Mouse (Mus musculus) liver, embryonic 14.5 days (tissue): ENCODE results near the gene Rgl2. TPM values are rescaled to one million over a fixed set of nuclear protein-coding genes. Genes with fewer than 3 reads are reported as not detected.

ENCODE experiments used
- ATAC-seq: fragments of 200-750 bp; cut with Nextera tagmentation; 2 replicates; pipeline ENCODE4 v1.8.0; 2017; ENCODE audit warnings: moderate number of reproducible peaks, mild to moderate bottlenecking, moderate library complexity; ENCODE audit not compliant: insufficient read depth
- DNase-seq, 3 experiments: peaks; one replicate each; pipeline ENCODE4 v3.0.0-alpha.2; 2012 to 2013; ENCODE audit warnings: low read depth in 3 of 3, low spot score in 3 of 3
- H3K27ac ChIP-seq: fragments of 300-500 bp; sonication (generic); 2 replicates; pipeline ENCODE4 v1.5.1; 2014; ENCODE audit warnings: moderate library complexity, mild to moderate bottlenecking, control low read depth, inconsistent platforms
- H3K27me3 ChIP-seq: fragments of 300-500 bp; sonication (generic); 2 replicates; pipeline ENCODE4 v1.6.1; 2014; ENCODE audit warnings: mild to moderate bottlenecking, low read length, moderate library complexity; ENCODE audit not compliant: control insufficient read depth, insufficient read depth
- H3K36me3 ChIP-seq: fragments of 300-500 bp; sonication (generic); replicated peaks from 2 replicates; pipeline ENCODE4 v1.6.1; 2014; ENCODE audit warnings: low read depth; ENCODE audit not compliant: control insufficient read depth, insufficient read depth
- H3K4me1 ChIP-seq, 2 experiments: fragments of 200-500 bp in 1 of 2; fragments of 300-500 bp in 1 of 2; sonication (generic) in 1 of 2; replicated peaks; 2 replicates each; pipeline ENCODE4 v1.6.1; 2012 to 2014; ENCODE audit warnings: antibody characterized with exemption in 1 of 2, inconsistent platforms in 1 of 2, low read length in 1 of 2; ENCODE audit not compliant: control insufficient read depth in 2 of 2, insufficient read depth in 2 of 2
- H3K4me2 ChIP-seq: fragments of 300-500 bp; sonication (generic); 2 replicates; pipeline ENCODE4 v1.6.1; 2014; ENCODE audit warnings: low read depth, mild to moderate bottlenecking, control low read depth, moderate library complexity
- H3K4me3 ChIP-seq, 2 experiments: fragments of 200-500 bp in 1 of 2; fragments of 300-500 bp in 1 of 2; sonication (generic) in 1 of 2; 2 replicates each; pipeline ENCODE4 v1.5.1; 2012 to 2014; ENCODE audit warnings: low read depth in 2 of 2, low read length in 2 of 2, mild to moderate bottlenecking in 2 of 2, control low read depth in 1 of 2, inconsistent platforms in 1 of 2, moderate library complexity in 1 of 2; ENCODE audit not compliant: insufficient read depth in 1 of 2
- H3K9ac ChIP-seq: fragments of 300-500 bp; sonication (generic); replicated peaks from 2 replicates; pipeline ENCODE4 v1.6.1; 2014; ENCODE audit warnings: mild to moderate bottlenecking, control low read depth, moderate library complexity
- H3K9me3 ChIP-seq: fragments of 300-500 bp; sonication (generic); 2 replicates; pipeline ENCODE4 v1.6.1; 2016; ENCODE audit warnings: low read length, mixed read lengths; ENCODE audit not compliant: control insufficient read depth
- CTCF ChIP-seq: IDR thresholded peaks from 2 replicates; pipeline ENCODE4 v1.5.1; 2016; ENCODE audit warnings: antibody characterized with exemption, low read depth, control low read depth
- EP300 ChIP-seq: IDR thresholded peaks from 2 replicates; pipeline ENCODE4 v1.6.1; 2016; ENCODE audit warnings: antibody characterized with exemption, low read depth
- WGBS: fragments of 180-500 bp; shearing (Covaris S2); extraction: QIAGEN DNeasy Blood & Tissue Kit; methylation state at CpG from one replicate; pipeline ENCODE4 v1.1.7; 2014; ENCODE audit not compliant: insufficient replicate concordance; 5-methylcytosine and 5-hydroxymethylcytosine counted together
- polyA plus RNA-seq, 2 experiments: library from polyadenylated mRNA; depleted of rRNA in 1 of 2; stranded (reverse) in 1 of 2; unstranded in 1 of 2; fragments of >200 nt; fragmentation: Nextera tagmentation in 1 of 2; extraction: Ambion mirVana in 1 of 2; gene quantifications; 2 replicates each; pipeline versions ENCODE4 v1.2.1 to v1.2.3; 2012 to 2014

Gene Rgl2
- polyA plus RNA-seq, 2 experiments = 4.9 to 17.0 TPM

DNA sequence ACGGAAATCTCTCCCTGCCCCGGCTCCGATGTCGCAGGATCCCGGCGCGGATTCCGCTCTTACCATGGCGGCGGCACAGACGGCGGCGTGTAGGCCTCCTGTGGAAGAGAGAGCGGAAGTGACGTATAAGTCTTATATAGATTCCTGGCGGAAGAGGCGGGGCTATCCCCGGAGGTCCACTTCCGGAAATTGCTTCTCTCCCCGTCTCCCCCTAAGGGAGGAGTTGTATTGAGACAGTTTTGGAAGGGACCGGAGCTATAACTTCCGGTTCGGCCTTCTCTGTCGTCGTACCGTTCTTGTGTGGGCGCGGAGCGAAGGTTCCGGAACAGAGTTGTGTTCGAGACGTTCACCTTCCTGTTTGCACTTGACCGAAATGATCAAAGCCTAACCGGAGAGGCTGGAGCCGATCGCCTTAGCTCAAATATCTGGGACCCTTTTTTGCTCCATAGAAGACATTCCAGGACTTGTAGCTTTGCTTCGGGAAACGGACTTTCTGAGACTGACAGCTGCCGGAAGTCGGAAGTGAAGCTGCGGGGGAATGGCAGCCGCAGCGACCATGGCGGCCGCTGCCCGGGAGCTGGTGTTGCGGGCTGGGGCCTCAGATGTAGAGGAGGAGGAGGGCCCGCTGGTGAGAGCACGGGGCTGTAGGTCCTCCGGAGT, 26.3 kb downstream of the Rgl2 start, which contains the start of the genes Vps52 and Rps18:
Gene Vps52, plus strand, starts transcription at position 258 of the 660 bp plus-strand sequence.
Gene Rps18, minus strand, starts transcription at position 447 of the 660 bp plus-strand sequence.
- peaks cover 17 to 20% of the 10 kb centered on the region in 2 experiments for H3K4me1 ChIP-seq

GRCm38 (mm10) chr17:33956336-33956735, 27.0 kb downstream of the Rgl2 start:
- peaks cover 15 to 18% of the 10 kb centered on the region in 2 experiments for H3K4me1 ChIP-seq
- TF ChIP-seq EP300 (no peak), CTCF (no peak)
- peak overlapping the region; percentile 67 for H3K27ac ChIP-seq
- no peak for ATAC-seq
- no peak for DNase-seq
- H3K4me3 ChIP-seq = peak overlapping the region; percentile 82 to 91
- peak overlapping the region; percentile 94 for H3K9ac ChIP-seq
- peak overlapping the region; percentile 82 for H3K4me2 ChIP-seq
- no peaks in the 10 kb centered on the region for H3K9me3 ChIP-seq
- H3K27me3 ChIP-seq = no peaks in the 10 kb centered on the region
- 5% methylated on average over 10 of the region's 10 CpGs for WGBS
- H3K36me3 ChIP-seq = peaks cover 28% of the 10 kb centered on the region

More for the DNA sequence above, 26.3 kb downstream of the Rgl2 start, which contains the start of the genes Vps52 and Rps18:
- DNase-seq (peak; percentile 97 to 98 (median 97)), ATAC-seq (peak; percentile 83)
- H3K4me2 ChIP-seq = peak within 1 kb of the TSS; percentile 89
- H3K27ac ChIP-seq = peak within 1 kb of the TSS; percentile 67
- H3K9me3 ChIP-seq = no peaks in the 10 kb centered on the region
- peak within 1 kb of the TSS; percentile 94 for H3K9ac ChIP-seq
- WGBS = under 1% methylated on average over 50 of the region's 50 CpGs
- H3K4me3 ChIP-seq = peak within 1 kb of the TSS; percentile 82 to 91
- H3K36me3 ChIP-seq = peaks cover 28% of the 10 kb centered on the region
- TF ChIP-seq CTCF (peak; percentile 38), EP300 (peak; percentile 15; the same call in 1 of the 2 replicates)
- no peaks in the 10 kb centered on the region for H3K27me3 ChIP-seq

DNA sequence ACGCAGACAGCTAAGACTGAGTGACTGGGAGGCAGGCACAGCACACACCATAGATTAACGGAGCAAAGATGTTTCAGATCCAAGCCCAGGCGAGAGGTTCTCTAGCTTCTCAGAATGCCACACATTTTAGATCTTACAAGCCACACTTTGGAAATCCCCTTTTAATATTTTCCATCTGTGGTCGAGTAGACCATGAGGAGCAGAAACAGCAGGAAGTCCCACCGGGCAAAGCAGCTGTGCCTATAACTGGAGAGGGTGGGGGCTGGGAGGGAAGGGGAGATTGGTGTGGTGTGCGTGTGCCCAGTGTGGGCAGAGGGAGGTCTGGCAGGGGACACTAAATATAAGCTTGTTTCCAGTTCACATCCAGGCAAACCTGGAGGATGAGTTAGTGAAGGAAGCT, 28.1 kb downstream of the Rgl2 start:
- H3K27me3 ChIP-seq = no peaks in the 10 kb centered on the region
- no peak overlapping the region for H3K4me3 ChIP-seq
- DNase-seq = no peak
- no peak for ATAC-seq
- TF ChIP-seq CTCF (no peak), EP300 (no peak)
- peaks cover 14 to 15% of the 10 kb centered on the region in 2 experiments for H3K4me1 ChIP-seq
- WGBS = 76% methylated on average over 6 of the region's 6 CpGs
- no peaks in the 10 kb centered on the region for H3K9me3 ChIP-seq
- no peak overlapping the region for H3K9ac ChIP-seq
- peaks cover 21% of the 10 kb centered on the region for H3K36me3 ChIP-seq
- H3K27ac ChIP-seq = no peak overlapping the region
- no peak overlapping the region for H3K4me2 ChIP-seq

- ATAC-seq (no peak), DNase-seq (no peak)
- TF ChIP-seq CTCF (no peak), EP300 (no peak)
- Histone ChIP-seq H3K9ac (no peak overlapping the region), H3K4me1 (peaks cover 5 to 11% of the 10 kb centered on the region in 2 experiments), H3K4me2 (no peak overlapping the region), H3K27me3 (no peaks in the 10 kb centered on the region), H3K4me3 (no peak overlapping the region), H3K9me3 (no peaks in the 10 kb centered on the region), H3K27ac (no peak overlapping the region), H3K36me3 (peaks cover 12% of the 10 kb centered on the region)
- 89% methylated on average over 11 of the region's 11 CpGs for WGBS
These were observed 29.1 kb downstream of the Rgl2 start for GRCm38 (mm10) chr17:33958451-33958850.

DNA sequence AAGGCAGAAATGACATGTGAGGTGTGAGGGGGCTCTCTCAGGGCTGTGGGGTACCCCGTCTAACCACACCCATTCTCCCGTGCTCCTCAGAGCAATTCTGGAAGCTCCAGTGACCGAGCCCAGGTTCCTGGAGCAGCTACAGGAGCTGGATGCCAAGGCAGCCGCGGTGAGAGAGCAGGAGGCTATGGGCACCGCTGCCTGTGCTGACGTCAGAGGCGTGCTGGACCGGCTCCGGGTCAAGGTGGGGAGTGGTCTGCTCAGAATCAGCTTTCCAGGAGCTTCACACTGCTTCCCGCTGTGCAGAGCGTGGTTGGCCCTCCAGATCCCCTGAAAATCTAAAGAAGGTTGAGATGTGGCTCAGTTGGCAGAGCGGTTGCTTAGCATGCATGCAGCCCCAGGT, 29.8 kb downstream of the Rgl2 start:
- H3K9me3 ChIP-seq = no peaks in the 10 kb centered on the region
- peaks cover 5% of the 10 kb centered on the region for H3K36me3 ChIP-seq
- no peaks in the 10 kb centered on the region for H3K27me3 ChIP-seq
- H3K4me3 ChIP-seq = no peak overlapping the region
- no peak for DNase-seq
- H3K4me1 ChIP-seq = peaks cover 3 to 8% of the 10 kb centered on the region in 2 experiments
- no peak overlapping the region for H3K9ac ChIP-seq
- WGBS = 88% methylated on average over 13 of the region's 13 CpGs
- H3K4me2 ChIP-seq = no peak overlapping the region
- no peak overlapping the region for H3K27ac ChIP-seq
- no peak for ATAC-seq
- TF ChIP-seq CTCF = no peak
